In the genomic region with DNA sequence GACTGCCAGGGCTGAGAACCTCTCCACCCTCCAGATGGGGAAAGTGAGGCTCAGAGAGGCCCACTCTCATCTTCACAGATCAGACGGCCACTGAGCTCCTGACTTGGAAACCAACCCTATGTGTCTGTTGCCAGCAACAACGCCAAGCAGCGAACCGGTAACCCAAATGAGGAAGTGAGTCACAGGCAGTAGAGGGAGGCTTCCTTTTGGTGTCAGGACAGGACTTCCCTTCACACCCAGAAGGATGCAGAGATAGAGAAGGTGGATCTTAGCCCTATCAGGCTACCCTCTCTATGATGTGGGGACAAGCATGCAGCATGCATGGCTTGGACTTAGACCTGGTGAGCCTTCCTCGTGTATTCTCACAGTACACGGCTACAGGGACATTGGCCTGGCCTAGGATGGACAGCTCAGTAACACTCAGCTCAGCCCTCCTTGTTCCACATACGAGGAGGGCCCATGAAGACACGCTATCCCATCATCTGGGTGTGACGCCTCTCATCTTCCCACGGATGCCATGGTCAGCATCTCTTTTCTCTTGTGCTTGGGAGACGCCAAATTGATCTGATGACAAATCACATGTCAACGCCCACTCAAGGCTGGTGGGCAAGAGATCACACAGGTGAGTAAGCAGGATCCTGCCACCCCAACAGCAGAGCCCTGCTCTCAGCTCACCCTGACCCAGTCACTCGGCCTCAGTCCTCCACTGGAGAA, we compare ENCODE assay signal across 11 mouse cellular contexts. TPM values are rescaled to one million over a fixed set of nuclear protein-coding genes. Genes with fewer than 3 reads are reported as not detected.
DNase-seq lines count a peak whose midpoint lies in the region; ATAC-seq and TF ChIP-seq lines count a peak whose summit lies in the region.
"Had no signal": no experiment of that assay in that cellular context is flagged by ENCODE, and none has a peak within 500 bp of the region (broad histone marks: within the 10 kb centered on the region; RNA-seq: fewer than 3 reads in every experiment).

No protein-coding gene starts in this region.

- H3K36me3 ChIP-seq in liver, embryonic 11.5 days (ENCODE audit: control insufficient read depth, insufficient read depth, low read length): no peaks in the 10 kb centered on the region
- H3K36me3 ChIP-seq in G1E (replicated peaks): peaks cover 88% of the 10 kb centered on the region
- no peaks in the 10 kb centered on the region for H3K36me3 ChIP-seq in liver, embryonic 13.5 days
- H3K36me3 ChIP-seq in forebrain, embryonic 11.5 days (ENCODE audit: control insufficient read depth, insufficient read depth, low read length): no peaks in the 10 kb centered on the region
- H3K36me3 ChIP-seq: hindbrain, embryonic 10.5 days; limb, embryonic 13.5 days had no signal

- no peak overlapping the region for H3K27ac ChIP-seq in liver, embryonic 11.5 days (ENCODE audit: low read depth, low read length)
- H3K27ac ChIP-seq in liver, embryonic 13.5 days: peak overlapping the region; percentile 41
- no peak overlapping the region for H3K27ac ChIP-seq in forebrain, embryonic 11.5 days (ENCODE audit: low read depth, low read length)
- H3K27ac ChIP-seq: hindbrain, embryonic 10.5 days; limb, embryonic 13.5 days had no signal

- DNase-seq in liver, embryonic 11.5 days (ENCODE audit: low spot score): no peak
- DNase-seq in liver (no peak), G1E (ENCODE audit: low spot score) (peak; percentile 92)
- DNase-seq in liver, embryonic 13.5 days: no peak
- DNase-seq in frontal cortex, postnatal 25 days (ENCODE audit: low spot score in 2 of 2): no peak
- no peak for DNase-seq in layer of hippocampus, postnatal 14 days (ENCODE audit: low spot score in 2 of 2)
- DNase-seq in forebrain, embryonic 11.5 days (ENCODE audit: low spot score): no peak
- DNase-seq: kidney, postnatal 4 days had no signal

- H3K9me3 ChIP-seq in liver, embryonic 11.5 days (ENCODE audit: control insufficient read depth, low read length): no peaks in the 10 kb centered on the region
- H3K9me3 ChIP-seq in G1E (replicated peaks): no peaks in the 10 kb centered on the region
- H3K9me3 ChIP-seq in liver, embryonic 13.5 days (replicated peaks): no peaks in the 10 kb centered on the region
- no peaks in the 10 kb centered on the region for H3K9me3 ChIP-seq in forebrain, embryonic 11.5 days (ENCODE audit: control insufficient read depth, low read length)
- H3K9me3 ChIP-seq: hindbrain, embryonic 10.5 days; limb, embryonic 13.5 days had no signal

- no peak overlapping the region for H3K4me2 ChIP-seq in liver, embryonic 11.5 days
- H3K4me2 ChIP-seq in liver, embryonic 13.5 days: no peak overlapping the region
- no peak overlapping the region for H3K4me2 ChIP-seq in forebrain, embryonic 11.5 days (ENCODE audit: low read depth, low read length, severe bottlenecking)
- H3K4me2 ChIP-seq: limb, embryonic 13.5 days had no signal

- WGBS in liver, embryonic 11.5 days: 65% methylated on average over 13 of the region's 13 CpGs
- WGBS in liver, embryonic 13.5 days (ENCODE audit: insufficient replicate concordance): 46% methylated on average over 13 of the region's 13 CpGs
- WGBS in forebrain, embryonic 11.5 days: 88% methylated on average over 13 of the region's 13 CpGs

- no peak overlapping the region for H3K4me3 ChIP-seq in liver, embryonic 11.5 days (ENCODE audit: low read depth, low read length)
- peak overlapping the region; percentile 17 for H3K4me3 ChIP-seq in G1E (ENCODE audit: low read depth, low read length)
- H3K4me3 ChIP-seq in liver, embryonic 13.5 days (replicated peaks): no peak overlapping the region
- H3K4me3 ChIP-seq in forebrain, embryonic 11.5 days (ENCODE audit: low read depth, low read length): no peak overlapping the region
- H3K4me3 ChIP-seq: hindbrain, embryonic 10.5 days; limb, embryonic 13.5 days had no signal

- H3K27me3 ChIP-seq in liver, embryonic 11.5 days (replicated peaks; ENCODE audit: control insufficient read depth, insufficient read depth, low read length): no peaks in the 10 kb centered on the region
- no peaks in the 10 kb centered on the region for H3K27me3 ChIP-seq in G1E (ENCODE audit: insufficient read depth, low read length)
- no peaks in the 10 kb centered on the region for H3K27me3 ChIP-seq in liver, embryonic 13.5 days
- H3K27me3 ChIP-seq in forebrain, embryonic 11.5 days (ENCODE audit: control insufficient read depth, insufficient read depth, low read length): no peaks in the 10 kb centered on the region
- H3K27me3 ChIP-seq: limb, embryonic 13.5 days had no signal

- H3K9ac ChIP-seq in liver, embryonic 11.5 days (ENCODE audit: low read depth, low read length): no peak overlapping the region
- no peak overlapping the region for H3K9ac ChIP-seq in liver, embryonic 13.5 days
- H3K9ac ChIP-seq in forebrain, embryonic 11.5 days (ENCODE audit: low read length): no peak overlapping the region
- H3K9ac ChIP-seq: limb, embryonic 13.5 days had no signal

- peak; percentile 37; the same call in 1 of the 2 replicates for ATAC-seq in liver, embryonic 11.5 days (replicated peaks; ENCODE audit: low FRiP score)
- ATAC-seq in G1E (ENCODE audit: extremely low read depth, insufficient number of reproducible peaks, low FRiP score, poor library complexity, severe bottlenecking): peak; percentile 93
- peak; percentile 50; the same call in 1 of the 2 replicates for ATAC-seq in liver, embryonic 13.5 days (ENCODE audit: low read depth)
- peak; percentile 92 for ATAC-seq in neutrophil, adult 5-6 weeks (ENCODE audit: extremely low read depth, insufficient number of reproducible peaks, low FRiP score, poor library complexity, severe bottlenecking)
- no peak for ATAC-seq in forebrain, embryonic 11.5 days (replicated peaks; ENCODE audit: low FRiP score)

- no peak for TF ChIP-seq CTCF in G1E (IDR thresholded peaks at IDR 0.05; ENCODE audit: low read depth, low read length)

- H3K4me1 ChIP-seq in liver, embryonic 11.5 days (replicated peaks; ENCODE audit: control insufficient read depth, insufficient read depth, low read length): peaks cover 10% of the 10 kb centered on the region
- peaks cover 84% of the 10 kb centered on the region for H3K4me1 ChIP-seq in G1E (ENCODE audit: insufficient read depth, low read depth, low read length)
- H3K4me1 ChIP-seq in liver, embryonic 13.5 days (replicated peaks): peaks cover 41% of the 10 kb centered on the region
- no peaks in the 10 kb centered on the region for H3K4me1 ChIP-seq in forebrain, embryonic 11.5 days (replicated peaks; ENCODE audit: control insufficient read depth, insufficient read depth, low read length)
- H3K4me1 ChIP-seq: limb, embryonic 13.5 days had no signal

RNA-seq across cellular contexts. Expression of a gene that starts 18.7 kb away (rescaled TPM):
- 1.4 and 1.8 TPM in 2 replicates for polyA plus RNA-seq in liver, embryonic 11.5 days (2014; fragmentation: Nextera tagmentation; extraction: Ambion mirVana)
- total RNA-seq in G1E (2014; fragmentation: Nextera tagmentation): 24.8 and 27.9 TPM in 2 replicates
- 21.3 and 21.7 TPM in 2 replicates for total RNA-seq in G1E (2017)
- polyA plus RNA-seq in G1E (2012): 29.7 and 31.1 TPM in 2 replicates
- 2.0 TPM in 2 replicates for polyA plus RNA-seq in liver, embryonic 13.5 days (2015; fragmentation: Nextera tagmentation; extraction: Ambion mirVana)
- 20.7 and 21.2 TPM in 2 replicates for total RNA-seq in neutrophil, adult 5-6 weeks (2017)
- 1 to 10 TPM; 1.2 to 2.1 TPM for total RNA-seq in layer of hippocampus, postnatal 14 days (2021)
- polyA plus RNA-seq in forebrain, embryonic 11.5 days (2014; fragmentation: Nextera tagmentation; extraction: Ambion mirVana): 0.20 and 0.28 TPM in 2 replicates

RNA-seq across cellular contexts. Expression of a gene that starts 41.6 kb away (rescaled TPM):
- 610 and 611 TPM in 2 replicates for polyA plus RNA-seq in liver, embryonic 11.5 days (2014; fragmentation: Nextera tagmentation; extraction: Ambion mirVana)
- total RNA-seq in G1E (2014; fragmentation: Nextera tagmentation) (227 and 282 TPM in 2 replicates), G1E (2017) (97.4 and 97.9 TPM in 2 replicates)
- polyA plus RNA-seq in G1E (2012): 320 and 368 TPM in 2 replicates
- polyA plus RNA-seq in liver, embryonic 13.5 days (2015; fragmentation: Nextera tagmentation; extraction: Ambion mirVana): 591 and 653 TPM in 2 replicates
- 8.0 and 9.1 TPM in 2 replicates for total RNA-seq in neutrophil, adult 5-6 weeks (2017)
- 10 to 100 TPM; 57.1 to 65.6 TPM for total RNA-seq in layer of hippocampus, postnatal 14 days (2021)
- polyA plus RNA-seq in forebrain, embryonic 11.5 days (2014; fragmentation: Nextera tagmentation; extraction: Ambion mirVana): 188 and 196 TPM in 2 replicates

Comparison
In these comparisons a context has a peak if more than half of its experiments do, and no peak if none do; other contexts are left out.
1. RNA of a gene that starts 18.7 kb away (polyA plus RNA-seq): 29.7 to 31.1 TPM in G1E; 2.0 TPM in liver, embryonic 13.5 days, 1.4 to 1.8 TPM in liver, embryonic 11.5 days and 0.20 to 0.28 TPM in forebrain, embryonic 11.5 days; every median in the first group is over 10 times any median in the second.